Mouse (Mus musculus) midbrain, postnatal 0 days (tissue): ENCODE measurements at regions not wholly inside any gene's neighbourhood (a gene's known extent, or its start where the extent isn't known, plus 50 kb on each side); places are given as distances from the start of the nearest gene placed in this dataset.
"Not testable (repeated sequence)": the region's sequence is repeated elsewhere in the genome, so short reads cannot be mapped to it uniquely, and the experiment has no call there.

ENCODE experiments used
- ATAC-seq: fragments of 200-750 bp; cut with Nextera tagmentation; 2 replicates; pipeline ENCODE4 v1.8.0; 2017; ENCODE audit warnings: moderate number of reproducible peaks, mild to moderate bottlenecking, moderate TSS enrichment, moderate library complexity; ENCODE audit not compliant: low FRiP score
- DNase-seq: peaks from one replicate; pipeline ENCODE4 v3.0.0-alpha.2; 2015; ENCODE audit warnings: low spot score
- H3K27ac ChIP-seq: fragments of 300-500 bp; sonication (generic); 2 replicates; pipeline ENCODE4 v1.5.1; 2014; ENCODE audit warnings: low read depth, mild to moderate bottlenecking, low read length, mixed read lengths
- H3K27me3 ChIP-seq: fragments of 300-500 bp; sonication (generic); 2 replicates; pipeline ENCODE4 v1.6.1; 2014; ENCODE audit warnings: low read length, control low read depth, mixed read lengths; ENCODE audit not compliant: insufficient read depth
- H3K36me3 ChIP-seq: fragments of 300-500 bp; sonication (generic); 2 replicates; pipeline ENCODE4 v1.6.1; 2014; ENCODE audit warnings: low read length, control low read depth, mixed read lengths; ENCODE audit not compliant: insufficient read depth
- H3K4me1 ChIP-seq: fragments of 300-500 bp; sonication (generic); 2 replicates; pipeline ENCODE4 v1.6.1; 2014; ENCODE audit warnings: mild to moderate bottlenecking, control low read depth, antibody characterized with exemption, low read length, mixed read lengths; ENCODE audit not compliant: insufficient read depth
- H3K4me2 ChIP-seq: fragments of 300-500 bp; sonication (generic); 2 replicates; pipeline ENCODE4 v1.6.1; 2014; ENCODE audit warnings: low read depth, mild to moderate bottlenecking, low read length, mixed read lengths; ENCODE audit not compliant: poor library complexity, severe bottlenecking
- H3K4me3 ChIP-seq: fragments of 300-500 bp; sonication (generic); 2 replicates; pipeline ENCODE4 v1.5.1; 2014; ENCODE audit warnings: low read depth, mild to moderate bottlenecking, low read length, moderate library complexity
- H3K9ac ChIP-seq: fragments of 300-500 bp; sonication (generic); replicated peaks from 2 replicates; pipeline ENCODE4 v1.6.1; 2014; ENCODE audit warnings: mild to moderate bottlenecking, low read length, moderate library complexity, mixed read lengths; ENCODE audit not compliant: poor library complexity, severe bottlenecking
- H3K9me3 ChIP-seq: fragments of 300-500 bp; sonication (generic); 2 replicates; pipeline ENCODE4 v1.6.1; 2016; ENCODE audit warnings: low read length, control low read depth
- CTCF ChIP-seq: IDR thresholded peaks from 2 replicates; pipeline ENCODE4 v1.5.1; 2016; ENCODE audit warnings: antibody characterized with exemption, mild to moderate bottlenecking
- WGBS: fragments of 180-500 bp; shearing (Covaris S2); extraction: QIAGEN DNeasy Blood & Tissue Kit; methylation state at CpG from one replicate; pipeline ENCODE4 v1.1.7; 2014; 5-methylcytosine and 5-hydroxymethylcytosine counted together

- Histone ChIP-seq H3K4me2 (no peak overlapping the region), H3K9me3 (no peaks in the 10 kb centered on the region), H3K9ac (no peak overlapping the region), H3K27ac (no peak overlapping the region), H3K27me3 (no peaks in the 10 kb centered on the region), H3K36me3 (no peaks in the 10 kb centered on the region), H3K4me3 (no peak overlapping the region), H3K4me1 (no peaks in the 10 kb centered on the region)
- no peak for TF ChIP-seq CTCF
- no peak for DNase-seq
- no peak for ATAC-seq
- 85% methylated on average over 3 of the region's 3 CpGs for WGBS
Observed at GRCm38 (mm10) chr9:86105851-86106250, 263.7 kb downstream of the Tpbg start.

GRCm38 (mm10) chr9:86109906-86110305 is 267.7 kb downstream of the Tpbg start:
- Histone ChIP-seq H3K27me3 (no peaks in the 10 kb centered on the region), H3K9ac (no peak overlapping the region), H3K27ac (no peak overlapping the region), H3K4me2 (no peak overlapping the region), H3K4me1 (no peaks in the 10 kb centered on the region), H3K4me3 (no peak overlapping the region), H3K9me3 (no peaks in the 10 kb centered on the region), H3K36me3 (no peaks in the 10 kb centered on the region)
- ATAC-seq (no peak), DNase-seq (no peak)
- 75% methylated on average over 1 of the region's 1 CpGs for WGBS
- no peak for TF ChIP-seq CTCF

- DNase-seq (no peak), ATAC-seq (no peak)
- Histone ChIP-seq H3K4me3 (no peak overlapping the region), H3K27ac (no peak overlapping the region), H3K4me1 (no peaks in the 10 kb centered on the region), H3K36me3 (no peaks in the 10 kb centered on the region), H3K9me3 (no peaks in the 10 kb centered on the region), H3K27me3 (no peaks in the 10 kb centered on the region), H3K9ac (no peak overlapping the region), H3K4me2 (no peak overlapping the region)
- TF ChIP-seq CTCF, result no peak
- 94% methylated on average over 3 of the region's 3 CpGs for WGBS
Observed at GRCm38 (mm10) chr9:86119370-86119769, 277.2 kb downstream of the Tpbg start.

- not testable (repeated sequence) for DNase-seq, H3K4me1 ChIP-seq, H3K9ac ChIP-seq, H3K9me3 ChIP-seq, H3K4me2 ChIP-seq, H3K4me3 ChIP-seq, ATAC-seq, H3K27ac ChIP-seq, H3K36me3 ChIP-seq, H3K27me3 ChIP-seq
- 82% methylated on average over 1 of the region's 1 CpGs for WGBS
Observed at GRCm38 (mm10) chr9:86135617-86136016, 293.4 kb downstream of the Tpbg start.

GRCm38 (mm10) chr9:86145903-86146302 is 303.7 kb downstream of the Tpbg start:
- H3K27ac ChIP-seq, result no peak overlapping the region
- TF ChIP-seq CTCF, result no peak
- DNase-seq, result no peak

GRCm38 (mm10) chr9:86160316-86160715 is 304.4 kb downstream of the Ube2cbp start:
- Histone ChIP-seq H3K36me3 (no peaks in the 10 kb centered on the region), H3K4me1 (no peaks in the 10 kb centered on the region), H3K27ac (no peak overlapping the region), H3K4me3 (no peak overlapping the region), H3K9ac (no peak overlapping the region), H3K27me3 (no peaks in the 10 kb centered on the region), H3K9me3 (no peaks in the 10 kb centered on the region), H3K4me2 (no peak overlapping the region)
- whole genome bisulfite sequencing, result 97% methylated on average over 1 of the region's 1 CpGs
- DNase-seq (no peak), ATAC-seq (no peak)
- no peak for TF ChIP-seq CTCF

More at GRCm38 (mm10) chr9:86145903-86146302, 303.7 kb downstream of the Tpbg start:
- Histone ChIP-seq H3K9ac (no peak overlapping the region), H3K4me3 (no peak overlapping the region), H3K4me2 (no peak overlapping the region), H3K36me3 (no peaks in the 10 kb centered on the region), H3K27me3 (no peaks in the 10 kb centered on the region), H3K4me1 (no peaks in the 10 kb centered on the region), H3K9me3 (no peaks in the 10 kb centered on the region)
- no peak for ATAC-seq
- WGBS, result 92% methylated on average over 4 of the region's 4 CpGs
